Mouse (Mus musculus) hindbrain, postnatal 0 days (tissue): ENCODE results near the gene Ceacam16. TPM values are rescaled to one million over a fixed set of nuclear protein-coding genes. Genes with fewer than 3 reads are reported as not detected.
A peak's percentile ranks its signal among the peaks of the same experiment; 100 is the strongest.

Source experiments
- ATAC-seq: fragments of 200-750 bp; cut with Nextera tagmentation; 2 replicates; pipeline ENCODE4 v1.8.0; 2017; ENCODE audit warnings: mild to moderate bottlenecking, moderate TSS enrichment, moderate library complexity
- DNase-seq: peaks from one replicate; pipeline ENCODE4 v3.0.0-alpha.2; 2015; ENCODE audit warnings: low spot score
- H3K27ac ChIP-seq: fragments of 300-500 bp; sonication (generic); 2 replicates; pipeline ENCODE4 v1.5.1; 2014; ENCODE audit warnings: mild to moderate bottlenecking
- H3K27me3 ChIP-seq: fragments of 300-500 bp; sonication (generic); 2 replicates; pipeline ENCODE4 v1.6.1; 2014; ENCODE audit warnings: low read length, mixed read lengths; ENCODE audit not compliant: insufficient read depth
- H3K36me3 ChIP-seq: fragments of 300-500 bp; sonication (generic); 2 replicates; pipeline ENCODE4 v1.6.1; 2014; ENCODE audit warnings: low read length, mixed read lengths; ENCODE audit not compliant: insufficient read depth
- H3K4me1 ChIP-seq: fragments of 300-500 bp; sonication (generic); 2 replicates; pipeline ENCODE4 v1.6.1; 2014; ENCODE audit warnings: antibody characterized with exemption, low read length, mixed read lengths; ENCODE audit not compliant: insufficient read depth
- H3K4me2 ChIP-seq: fragments of 300-500 bp; sonication (generic); 2 replicates; pipeline ENCODE4 v1.6.1; 2014; ENCODE audit warnings: low read depth, mild to moderate bottlenecking, low read length, moderate library complexity, mixed read lengths
- H3K4me3 ChIP-seq: fragments of 300-500 bp; sonication (generic); 2 replicates; pipeline ENCODE4 v1.5.1; 2014; ENCODE audit warnings: low read length
- H3K9ac ChIP-seq: fragments of 300-500 bp; sonication (generic); replicated peaks from 2 replicates; pipeline ENCODE4 v1.6.1; 2014; ENCODE audit warnings: mild to moderate bottlenecking, low read length, moderate library complexity, mixed read lengths
- H3K9me3 ChIP-seq: fragments of 300-500 bp; sonication (generic); 2 replicates; pipeline ENCODE4 v1.6.1; 2016; ENCODE audit warnings: low read length, mixed read lengths
- CTCF ChIP-seq: IDR thresholded peaks from 2 replicates; pipeline ENCODE4 v1.5.1; 2016; ENCODE audit warnings: antibody characterized with exemption, control low read depth, low read depth
- WGBS: fragments of 180-500 bp; shearing (Covaris S2); extraction: QIAGEN DNeasy Blood & Tissue Kit; methylation state at CpG from one replicate; pipeline ENCODE4 v1.1.7; 2014; 5-methylcytosine and 5-hydroxymethylcytosine counted together
- polyA plus RNA-seq: library from polyadenylated mRNA; unstranded; fragments of >200 nt; fragmentation: Nextera tagmentation; extraction: Ambion mirVana; gene quantifications from 2 replicates; pipeline ENCODE4 v1.2.1, GENCODE M21; 2015
- total RNA-seq: library from RNA; depleted of rRNA; stranded (reverse); fragments of >200 nt; gene quantifications from 2 replicates; pipeline ENCODE4 v1.2.3, GENCODE M21; 2014

Ceacam16 gene
- total and polyA plus RNA-seq, 2 experiments from 2014 or later, result 0.86 TPM; not detected in 1

GRCm38 (mm10) chr7:19817382-19818105 is 43.6 kb downstream of the Ceacam16 start:
- Histone ChIP-seq H3K9me3 (no peaks in the 10 kb centered on the region), H3K4me1 (no peaks in the 10 kb centered on the region; the same call in 1 of the 2 replicates), H3K9ac (no peak overlapping the region), H3K27ac (no peak overlapping the region), H3K4me2 (peak overlapping the region; percentile 72), H3K4me3 (no peak overlapping the region), H3K36me3 (no peaks in the 10 kb centered on the region), H3K27me3 (peaks cover 21% of the 10 kb centered on the region)
- WGBS, result 10% methylated on average over 15 of the region's 15 CpGs
- no peak for TF ChIP-seq CTCF
- ATAC-seq, result peak; percentile 28; the same call in 1 of the 2 replicates
- DNase-seq, result no peak

GRCm38 (mm10) chr7:19816224-19816771 is 44.8 kb downstream of the Ceacam16 start:
- Histone ChIP-seq H3K36me3 (no peaks in the 10 kb centered on the region), H3K4me2 (peak overlapping the region; percentile 72), H3K9me3 (no peaks in the 10 kb centered on the region), H3K4me1 (no peaks in the 10 kb centered on the region; the same call in 1 of the 2 replicates), H3K9ac (peak overlapping the region; percentile 26), H3K27ac (no peak overlapping the region), H3K4me3 (peak overlapping the region; percentile 41), H3K27me3 (peaks cover 9% of the 10 kb centered on the region; the same call in 1 of the 2 replicates)
- no peak for TF ChIP-seq CTCF
- 2% methylated on average over 26 of the region's 28 CpGs for WGBS
- peak; percentile 56 for ATAC-seq
- peak; percentile 65 for DNase-seq

- H3K4me2 ChIP-seq, result peak overlapping the region; percentile 72
- peak overlapping the region; percentile 41 for H3K4me3 ChIP-seq
- no peak overlapping the region for H3K27ac ChIP-seq
- H3K4me1 ChIP-seq, result no peaks in the 10 kb centered on the region; the same call in 1 of the 2 replicates
- H3K27me3 ChIP-seq, result peaks cover 10% of the 10 kb centered on the region
- WGBS, result 20% methylated on average over 17 of the region's 17 CpGs
- no peak for TF ChIP-seq CTCF
- ATAC-seq (peak; percentile 33), DNase-seq (peak; percentile 26)
- no peaks in the 10 kb centered on the region for H3K36me3 ChIP-seq
- H3K9me3 ChIP-seq, result no peaks in the 10 kb centered on the region
- H3K9ac ChIP-seq, result peak overlapping the region; percentile 26
These were observed 45.5 kb downstream of the Ceacam16 start for GRCm38 (mm10) chr7:19815296-19816223.

- H3K27me3 ChIP-seq, result peaks cover 23% of the 10 kb centered on the region
- no peaks in the 10 kb centered on the region for H3K36me3 ChIP-seq
- H3K9ac ChIP-seq, result no peak overlapping the region
- DNase-seq, result no peak
- H3K4me3 ChIP-seq, result no peak overlapping the region
- WGBS, result 88% methylated on average over 6 of the region's 6 CpGs
- no peaks in the 10 kb centered on the region; the same call in 1 of the 2 replicates for H3K4me1 ChIP-seq
- no peak for ATAC-seq
- H3K4me2 ChIP-seq, result no peak overlapping the region
- TF ChIP-seq CTCF, result no peak
- no peaks in the 10 kb centered on the region for H3K9me3 ChIP-seq
- no peak overlapping the region for H3K27ac ChIP-seq
These were observed 47.4 kb downstream of the Ceacam16 start for GRCm38 (mm10) chr7:19813579-19814122.

- H3K4me3 ChIP-seq, result no peak overlapping the region
- ATAC-seq (no peak), DNase-seq (no peak)
- no peaks in the 10 kb centered on the region for H3K36me3 ChIP-seq
- no peak overlapping the region for H3K27ac ChIP-seq
- H3K4me1 ChIP-seq, result no peaks in the 10 kb centered on the region; the same call in 1 of the 2 replicates
- no peak overlapping the region for H3K4me2 ChIP-seq
- H3K27me3 ChIP-seq, result peaks cover 25% of the 10 kb centered on the region
- no peak for TF ChIP-seq CTCF
- WGBS, result 88% methylated on average over 4 of the region's 4 CpGs
- no peaks in the 10 kb centered on the region for H3K9me3 ChIP-seq
- H3K9ac ChIP-seq, result no peak overlapping the region
These were observed 47.9 kb downstream of the Ceacam16 start for GRCm38 (mm10) chr7:19813161-19813560.

- peak overlapping the region; percentile 49 for H3K4me2 ChIP-seq
- H3K9me3 ChIP-seq, result no peaks in the 10 kb centered on the region
- no peaks in the 10 kb centered on the region for H3K36me3 ChIP-seq
- H3K4me1 ChIP-seq, result no peaks in the 10 kb centered on the region
- H3K27ac ChIP-seq, result no peak overlapping the region
- ATAC-seq, result peak; percentile 54
- H3K9ac ChIP-seq, result no peak overlapping the region
- no peak for TF ChIP-seq CTCF
- peak; percentile 23 for DNase-seq
- WGBS, result 7% methylated on average over 22 of the region's 22 CpGs
- peaks cover 16% of the 10 kb centered on the region for H3K27me3 ChIP-seq
- peak overlapping the region; percentile 14 for H3K4me3 ChIP-seq
These were observed 50.0 kb downstream of the Ceacam16 start for GRCm38 (mm10) chr7:19811114-19811513.
